Mouse (Mus musculus): Measurements from ENCODE around the gene Olfr237-ps1.
"Not testable (repeated sequence)": the region's sequence is repeated elsewhere in the genome, so short reads cannot be mapped to it uniquely, and the experiment has no call there.

Gene Olfr237-ps1

GRCm38 (mm10) chr6:43146267-43146666 lies at the start of gene Olfr237-ps1:
Gene Olfr237-ps1 (plus strand): TSS chr6:43146567.
- DNase-seq (ENCODE audit: low spot score), result not testable (repeated sequence)

- DNase-seq (ENCODE audit: low spot score), result not testable (repeated sequence)
Observed at GRCm38 (mm10) chr6:43106069-43106468, 40.3 kb upstream of the Olfr237-ps1 start, which contains the start of gene Olfr441. Gene Olfr441 (plus strand): TSS chr6:43106369.

- DNase-seq (ENCODE audit: low spot score), result no peak
Observed at GRCm38 (mm10) chr6:43159502-43159901, 13.1 kb downstream of the Olfr237-ps1 start.

- DNase-seq (ENCODE audit: low spot score), result no peak
Observed at GRCm38 (mm10) chr6:43162982-43163381, 16.6 kb downstream of the Olfr237-ps1 start, which contains the start of gene Olfr437. Gene Olfr437 (plus strand): TSS chr6:43163282.

DNA sequence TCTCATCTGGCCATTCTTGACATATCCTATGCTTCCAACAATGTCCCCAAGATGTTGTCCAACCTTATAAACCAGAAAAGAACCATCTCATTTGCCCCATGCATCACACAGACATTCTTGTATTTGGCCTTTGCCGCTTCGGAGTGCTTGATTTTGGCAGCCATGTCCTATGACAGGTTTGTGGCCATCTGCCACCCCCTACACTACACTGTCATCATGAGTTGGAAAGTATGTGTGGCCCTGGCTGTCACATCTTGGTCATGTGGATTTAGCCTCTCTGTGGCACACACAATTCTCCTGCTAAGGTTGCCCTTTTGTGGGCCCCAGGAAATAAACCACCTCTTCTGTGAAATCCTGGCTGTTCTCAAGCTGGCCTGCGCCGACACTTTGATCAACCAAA lies 20.9 kb downstream of the Olfr237-ps1 start:
- no peak for DNase-seq (ENCODE audit: low spot score)

DNA sequence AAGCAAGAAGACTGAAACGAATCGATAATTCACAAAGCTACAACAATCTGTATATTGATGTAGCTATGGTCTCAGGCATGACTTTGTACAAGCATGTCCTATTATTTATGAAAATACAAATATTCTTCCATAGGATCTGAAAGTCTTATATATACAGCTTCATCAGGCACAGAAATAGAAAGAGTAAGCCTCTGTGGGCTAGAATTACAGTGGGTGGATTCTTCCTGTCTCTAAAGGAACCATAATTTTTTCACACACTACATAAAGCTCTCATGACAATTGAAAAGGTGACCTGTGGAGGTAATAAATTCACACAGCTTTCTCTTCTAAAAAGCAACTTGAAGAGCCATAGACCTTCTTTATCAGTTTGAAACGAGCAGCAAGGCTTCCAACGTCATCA lies 25.5 kb downstream of the Olfr237-ps1 start, which contains the start of gene Olfr13:
Gene Olfr13, plus strand, starts transcription at position 301 of the 400 bp plus-strand sequence.
- DNase-seq (ENCODE audit: low spot score), result no peak

DNA sequence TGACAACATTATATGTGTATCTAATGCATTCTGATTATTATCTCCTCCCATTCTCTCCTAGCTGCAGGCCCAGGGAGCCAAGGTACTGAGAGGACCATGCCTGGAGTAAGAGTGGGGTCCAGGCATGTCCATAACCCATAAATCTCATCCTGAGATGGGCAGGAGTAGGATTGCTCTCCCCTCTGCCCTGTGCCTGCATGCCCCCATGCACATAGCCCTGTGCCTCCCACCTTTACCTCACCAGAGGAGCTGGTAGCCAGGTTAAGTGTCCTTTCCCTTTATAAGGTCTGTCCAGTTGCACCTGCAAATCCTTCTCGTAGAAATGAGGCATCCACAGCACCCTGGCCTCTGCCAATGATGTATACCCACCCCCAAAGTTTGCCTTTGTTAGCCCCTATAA lies 31.8 kb downstream of the Olfr237-ps1 start:
- DNase-seq (ENCODE audit: low spot score), result no peak

- no peak for DNase-seq (ENCODE audit: low spot score)
Observed at GRCm38 (mm10) chr6:43178584-43179501, 32.5 kb downstream of the Olfr237-ps1 start.

GRCm38 (mm10) chr6:43190986-43191385 lies 44.6 kb downstream of the Olfr237-ps1 start:
- no peak for DNase-seq (ENCODE audit: low spot score)

GRCm38 (mm10) chr6:43196781-43197180 lies 50.4 kb downstream of the Olfr237-ps1 start, which contains the start of gene Olfr435:
Gene Olfr435 (plus strand): TSS chr6:43197146.
- DNase-seq (ENCODE audit: low spot score), result no peak

DNA sequence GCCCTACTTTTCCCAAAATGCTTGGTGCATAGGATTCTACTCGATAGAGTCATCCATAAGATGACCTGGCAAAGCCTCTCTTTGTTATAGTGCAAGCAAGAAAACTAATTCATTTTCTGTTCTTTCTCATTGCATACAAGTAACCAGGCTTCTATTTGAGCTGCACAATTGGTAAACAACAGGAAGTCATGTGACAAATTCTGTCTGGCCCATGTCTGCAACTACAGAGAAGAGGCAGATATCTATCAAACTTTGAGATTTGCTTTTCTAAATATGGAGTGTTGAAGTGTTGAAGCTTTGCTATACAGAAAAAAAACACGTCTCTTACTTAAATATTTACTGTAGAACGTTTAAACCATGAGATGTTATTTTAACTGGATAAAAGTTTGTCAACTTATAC lies 51.7 kb downstream of the Olfr237-ps1 start:
- DNase-seq (ENCODE audit: low spot score), result no peak

GRCm38 (mm10) chr6:43202786-43203185 lies 56.4 kb downstream of the Olfr237-ps1 start:
- DNase-seq (ENCODE audit: low spot score), result no peak

DNA sequence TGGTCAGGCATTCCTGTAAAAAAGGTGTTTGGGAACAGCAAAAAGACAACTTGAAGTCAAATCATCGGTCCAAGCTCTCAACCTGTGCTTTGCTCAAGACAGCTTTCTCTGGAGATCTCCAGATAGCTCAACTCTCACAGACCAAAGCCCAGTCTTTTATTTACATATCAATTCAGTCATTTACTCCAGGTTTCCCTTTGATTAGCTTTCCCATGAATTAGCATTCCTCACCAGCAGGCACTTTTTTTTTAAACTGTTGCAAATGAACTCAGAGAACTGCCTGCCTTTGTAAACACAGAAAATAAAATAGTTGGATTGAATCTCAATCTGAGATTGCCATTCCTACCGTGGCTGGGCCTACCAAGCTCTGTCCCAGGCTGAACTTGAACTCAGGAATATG lies 59.0 kb downstream of the Olfr237-ps1 start:
- DNase-seq (ENCODE audit: low spot score), result no peak
